Mouse (Mus musculus): Measurements from ENCODE around the gene Ddx27. TPM values are rescaled to one million over a fixed set of nuclear protein-coding genes. Genes with fewer than 3 reads are reported as not detected.

Gene Ddx27
- polyA plus RNA-seq, 1 experiment from 2014 or later, result 76.1 TPM

- Histone ChIP-seq H3K27me3 (ENCODE audit: poor library complexity, severe bottlenecking) (no peaks in the 10 kb centered on the region), H3K9me3 (no peaks in the 10 kb centered on the region), H3K4me3 (0 out of 2 replicates have a peak overlapping the region, but pooled peaks have one; percentile 10), H3K4me1 (peaks cover 39% of the 10 kb centered on the region), H3K36me3 (replicated peaks) (peaks cover 61% of the 10 kb centered on the region), H3K27ac (no peak overlapping the region)
- WGBS, result 64% methylated on average over 12 of the region's 12 CpGs
- DNase-seq (ENCODE audit: extremely low spot score, low spot score), result no peak
These were observed 45.0 kb downstream of the Ddx27 start for GRCm38 (mm10) chr2:167059960-167060359.

GRCm38 (mm10) chr2:167060360-167060759, 45.4 kb downstream of the Ddx27 start:
- no peaks in the 10 kb centered on the region for H3K9me3 ChIP-seq
- no peak for DNase-seq (ENCODE audit: extremely low spot score, low spot score)
- peak overlapping the region; percentile 15; the same call in 1 of the 2 replicates for H3K4me3 ChIP-seq
- 68% methylated on average over 3 of the region's 3 CpGs for WGBS
- peaks cover 43% of the 10 kb centered on the region for H3K4me1 ChIP-seq
- no peak overlapping the region for H3K27ac ChIP-seq
- H3K27me3 ChIP-seq (ENCODE audit: poor library complexity, severe bottlenecking), result no peaks in the 10 kb centered on the region
- H3K36me3 ChIP-seq (replicated peaks), result peaks cover 61% of the 10 kb centered on the region

GRCm38 (mm10) chr2:167060761-167061160, 45.8 kb downstream of the Ddx27 start:
- Histone ChIP-seq H3K27me3 (ENCODE audit: poor library complexity, severe bottlenecking) (no peaks in the 10 kb centered on the region), H3K9me3 (no peaks in the 10 kb centered on the region), H3K4me3 (peak overlapping the region; percentile 87; the same call in 1 of the 2 replicates), H3K36me3 (replicated peaks) (peaks cover 61% of the 10 kb centered on the region), H3K27ac (no peak overlapping the region), H3K4me1 (peaks cover 47% of the 10 kb centered on the region)
- no peak for DNase-seq (ENCODE audit: extremely low spot score, low spot score)

- H3K9me3 ChIP-seq, result no peaks in the 10 kb centered on the region
- peak overlapping the region; percentile 98 for H3K27ac ChIP-seq
- H3K4me1 ChIP-seq, result peaks cover 51% of the 10 kb centered on the region
- DNase-seq (ENCODE audit: extremely low spot score, low spot score), result no peak
- H3K4me3 ChIP-seq, result peak overlapping the region; percentile 87
- H3K36me3 ChIP-seq (replicated peaks), result peaks cover 61% of the 10 kb centered on the region
- H3K27me3 ChIP-seq (ENCODE audit: poor library complexity, severe bottlenecking), result no peaks in the 10 kb centered on the region
- WGBS, result 27% methylated on average over 11 of the region's 11 CpGs
These were observed 46.5 kb downstream of the Ddx27 start for GRCm38 (mm10) chr2:167061381-167062034.

GRCm38 (mm10) chr2:167062497-167062911, 47.5 kb downstream of the Ddx27 start:
- peak; percentile 83 for DNase-seq (ENCODE audit: extremely low spot score, low spot score)
- Histone ChIP-seq H3K4me1 (peaks cover 51% of the 10 kb centered on the region), H3K27ac (peak overlapping the region; percentile 98), H3K4me3 (peak overlapping the region; percentile 87), H3K36me3 (replicated peaks) (peaks cover 57% of the 10 kb centered on the region), H3K27me3 (ENCODE audit: poor library complexity, severe bottlenecking) (no peaks in the 10 kb centered on the region), H3K9me3 (no peaks in the 10 kb centered on the region)
- under 1% methylated on average over 36 of the region's 60 CpGs for WGBS

GRCm38 (mm10) chr2:167062965-167063880, 48.2 kb downstream of the Ddx27 start, which contains the start of gene Znfx1:
Gene Znfx1, minus strand, starts transcription at chr2:167063015.
- Histone ChIP-seq H3K4me3 (peak within 1 kb of the TSS; percentile 87), H3K36me3 (replicated peaks) (peaks cover 49% of the 10 kb centered on the region), H3K4me1 (peaks cover 51% of the 10 kb centered on the region), H3K27me3 (ENCODE audit: poor library complexity, severe bottlenecking) (no peaks in the 10 kb centered on the region), H3K9me3 (no peaks in the 10 kb centered on the region), H3K27ac (peak within 1 kb of the TSS; percentile 98)
- peak; percentile 97 for DNase-seq (ENCODE audit: extremely low spot score, low spot score)
- WGBS, result under 1% methylated on average over 57 of the region's 57 CpGs

GRCm38 (mm10) chr2:167063906-167064496, 49.0 kb downstream of the Ddx27 start:
- WGBS, result 1% methylated on average over 7 of the region's 7 CpGs
- no peak for DNase-seq (ENCODE audit: extremely low spot score, low spot score)
- no peaks in the 10 kb centered on the region for H3K9me3 ChIP-seq
- no peaks in the 10 kb centered on the region for H3K27me3 ChIP-seq (ENCODE audit: poor library complexity, severe bottlenecking)
- H3K4me1 ChIP-seq, result peaks cover 51% of the 10 kb centered on the region
- peaks cover 45% of the 10 kb centered on the region for H3K36me3 ChIP-seq (replicated peaks)
- H3K4me3 ChIP-seq, result peak overlapping the region; percentile 87
- H3K27ac ChIP-seq, result peak overlapping the region; percentile 98

GRCm38 (mm10) chr2:167064601-167065295, 49.8 kb downstream of the Ddx27 start:
- Histone ChIP-seq H3K4me3 (peak overlapping the region; percentile 87), H3K36me3 (replicated peaks) (peaks cover 40% of the 10 kb centered on the region), H3K4me1 (peaks cover 47% of the 10 kb centered on the region), H3K9me3 (no peaks in the 10 kb centered on the region), H3K27ac (peak overlapping the region; percentile 98), H3K27me3 (ENCODE audit: poor library complexity, severe bottlenecking) (no peaks in the 10 kb centered on the region)
- 28% methylated on average over 9 of the region's 9 CpGs for WGBS
- no peak for DNase-seq (ENCODE audit: extremely low spot score, low spot score)

- DNase-seq (ENCODE audit: extremely low spot score, low spot score), result no peak
- H3K36me3 ChIP-seq (replicated peaks), result peaks cover 36% of the 10 kb centered on the region
- H3K27me3 ChIP-seq (ENCODE audit: poor library complexity, severe bottlenecking), result no peaks in the 10 kb centered on the region
- peaks cover 37% of the 10 kb centered on the region for H3K4me1 ChIP-seq
- 55% methylated on average over 1 of the region's 1 CpGs for WGBS
- H3K4me3 ChIP-seq, result peak overlapping the region; percentile 87
- H3K27ac ChIP-seq, result 0 out of 2 replicates have a peak overlapping the region, but pooled peaks have one; percentile 35
- H3K9me3 ChIP-seq, result no peaks in the 10 kb centered on the region
These were observed 51.0 kb downstream of the Ddx27 start for GRCm38 (mm10) chr2:167066031-167066430.

- Histone ChIP-seq H3K27me3 (ENCODE audit: poor library complexity, severe bottlenecking) (no peaks in the 10 kb centered on the region), H3K4me1 (peaks cover 36% of the 10 kb centered on the region), H3K27ac (0 out of 2 replicates have a peak overlapping the region, but pooled peaks have one; percentile 51), H3K36me3 (replicated peaks) (peaks cover 36% of the 10 kb centered on the region), H3K9me3 (no peaks in the 10 kb centered on the region), H3K4me3 (peak overlapping the region; percentile 10; the same call in 1 of the 2 replicates)
- peak; percentile 55 for DNase-seq (ENCODE audit: extremely low spot score, low spot score)
- 35% methylated on average over 6 of the region's 6 CpGs for WGBS
These were observed 51.8 kb downstream of the Ddx27 start for GRCm38 (mm10) chr2:167066528-167067516.

- WGBS, result 52% methylated on average over 6 of the region's 6 CpGs
- Histone ChIP-seq H3K4me3 (no peak overlapping the region), H3K27ac (no peak overlapping the region), H3K27me3 (ENCODE audit: poor library complexity, severe bottlenecking) (no peaks in the 10 kb centered on the region), H3K36me3 (replicated peaks) (peaks cover 36% of the 10 kb centered on the region), H3K9me3 (no peaks in the 10 kb centered on the region), H3K4me1 (peaks cover 36% of the 10 kb centered on the region)
- DNase-seq (ENCODE audit: extremely low spot score, low spot score), result no peak
These were observed 52.6 kb downstream of the Ddx27 start for GRCm38 (mm10) chr2:167067575-167067974.

All from forebrain, embryonic 10.5 days (tissue).